Mouse (Mus musculus) lung, postnatal 36 days (tissue): ENCODE data around the gene Rps15a.

Experiments used
- DNase-seq: peaks from one replicate; pipeline ENCODE4 v3.0.0; 2022; ENCODE audit warnings: mixed read lengths

Rps15a gene

DNA sequence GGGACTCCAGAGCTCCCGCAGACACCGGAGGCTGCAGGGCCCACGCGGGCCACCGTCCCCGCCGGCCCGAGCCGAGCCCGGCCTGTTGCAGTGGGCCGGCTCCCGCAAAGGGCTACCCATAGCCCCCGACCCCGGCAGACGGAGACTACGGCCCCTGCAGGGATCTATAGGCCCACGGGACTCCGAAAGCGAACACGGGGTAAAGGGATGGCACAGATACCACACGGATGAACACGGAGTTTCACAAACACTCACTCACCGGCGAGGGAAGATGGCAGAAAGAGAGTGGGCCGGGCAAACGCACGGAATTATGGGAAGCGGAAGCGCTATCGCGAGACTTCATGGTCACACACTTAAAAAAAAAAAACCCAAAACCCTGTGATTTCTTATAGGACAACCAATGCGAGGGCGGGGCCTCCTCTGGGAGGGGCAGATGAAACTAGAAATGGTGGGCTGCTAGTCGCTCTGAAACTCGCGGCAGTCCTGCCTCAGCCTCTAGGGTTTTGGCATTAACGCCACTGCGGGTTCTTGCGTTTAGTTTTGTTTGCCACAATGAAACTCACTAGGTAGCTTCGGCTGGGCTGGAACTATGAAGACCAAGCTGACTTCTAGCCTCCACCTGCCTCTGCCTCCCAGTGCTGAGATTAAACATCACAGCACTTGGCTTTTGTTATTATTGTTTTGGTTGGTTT lies at the start of gene Rps15a:
Gene Rps15a (minus strand): TSS at position 312 of the 692 bp plus-strand sequence.
- peak; percentile 98 for DNase-seq

DNA sequence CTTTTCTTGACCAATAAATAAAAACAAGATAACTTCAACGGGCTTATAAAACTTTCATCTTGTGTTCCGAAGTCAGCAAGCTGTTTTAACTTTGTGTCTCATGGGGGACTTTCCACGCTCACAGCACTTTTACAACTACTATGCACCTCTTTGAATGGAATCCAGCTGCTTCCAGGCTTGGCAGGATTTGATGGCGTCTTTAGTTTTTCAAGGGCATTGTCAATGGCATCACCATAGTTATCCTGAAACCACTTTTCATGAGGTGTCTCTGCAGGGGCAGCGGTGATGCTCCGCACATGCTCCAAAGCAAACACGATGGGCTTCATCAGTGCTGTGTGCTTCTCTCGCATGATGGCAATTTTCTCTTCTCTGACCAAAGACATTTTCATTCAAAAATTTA lies 47.0 kb upstream of the Rps15a start:
- DNase-seq: no peak

DNA sequence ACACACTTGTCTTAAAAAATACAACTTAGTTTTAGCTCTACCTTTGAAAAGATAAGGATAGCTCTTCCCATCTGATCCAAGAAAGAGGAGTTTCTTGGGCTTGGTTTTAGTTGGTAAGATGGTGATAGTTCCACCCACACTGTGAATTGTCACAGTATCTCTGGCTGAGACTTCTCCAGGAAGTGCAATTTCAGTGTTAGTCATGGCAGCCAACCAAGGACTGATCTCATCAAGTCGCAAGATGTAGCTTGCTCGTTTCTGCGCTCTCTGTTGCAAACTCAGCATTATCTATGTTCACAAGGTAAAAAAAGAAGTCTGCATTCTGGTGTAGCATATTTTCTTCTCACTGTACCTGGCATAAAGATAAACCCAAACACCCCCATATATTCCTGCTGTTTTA lies 44.1 kb upstream of the Rps15a start:
- DNase-seq: no peak

DNA sequence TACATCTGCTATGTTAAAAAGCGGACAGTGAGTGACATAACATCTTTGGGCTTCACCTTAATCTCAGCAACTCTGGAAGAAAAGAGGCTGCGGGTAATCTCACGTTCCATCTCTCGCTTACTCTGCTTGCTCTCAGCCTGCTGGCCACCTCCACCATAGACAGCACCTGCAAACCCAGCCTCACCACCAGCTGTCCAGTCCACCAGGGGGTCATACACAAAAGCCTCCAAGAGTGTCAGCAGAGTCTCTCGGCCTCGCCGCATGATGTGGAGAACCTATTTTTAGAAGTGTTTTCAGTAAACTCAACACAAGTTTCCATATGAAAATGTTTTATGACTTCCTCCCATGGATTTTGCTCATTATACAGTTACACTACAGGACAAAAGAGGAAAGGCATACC lies 40.5 kb upstream of the Rps15a start:
- DNase-seq: no peak

DNA sequence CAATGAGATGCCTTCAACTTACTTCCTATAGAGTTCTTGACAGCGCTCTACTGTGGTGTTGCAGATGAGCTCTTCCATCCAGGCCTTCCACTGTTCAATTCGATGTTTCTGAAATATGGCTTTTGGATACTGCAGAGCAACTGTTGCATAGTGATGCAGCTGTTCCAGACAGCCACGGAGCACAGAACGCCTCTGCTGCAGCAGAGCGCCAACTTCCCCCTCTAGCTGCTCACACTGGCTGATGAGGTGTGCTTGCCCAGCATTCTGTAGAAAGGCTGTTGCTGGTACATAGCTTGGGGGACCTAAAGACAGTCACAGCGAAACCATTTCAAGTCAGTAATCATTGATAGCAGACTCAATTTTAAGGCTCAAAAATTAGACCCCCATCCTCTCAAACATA lies 38.2 kb upstream of the Rps15a start:
- no peak for DNase-seq

DNA sequence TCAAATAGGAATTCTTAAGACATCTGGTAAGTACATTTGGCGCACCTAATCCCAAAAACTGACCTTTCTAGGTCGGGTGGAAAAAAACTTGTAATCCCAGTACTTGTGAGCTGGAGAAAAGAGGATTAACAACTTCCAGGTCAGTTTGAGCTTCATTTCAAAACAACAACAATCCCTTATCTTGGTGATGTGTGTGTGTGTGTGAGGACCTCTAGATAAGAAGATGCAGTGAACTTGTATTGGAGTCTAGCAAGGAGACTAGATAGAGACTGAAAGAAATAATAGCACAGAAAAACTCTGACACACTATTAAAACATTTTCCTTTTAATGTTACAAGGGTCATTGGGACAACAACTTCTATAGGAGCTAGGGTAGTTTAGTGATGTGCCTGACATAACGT lies 27.6 kb upstream of the Rps15a start:
- no peak for DNase-seq

DNA sequence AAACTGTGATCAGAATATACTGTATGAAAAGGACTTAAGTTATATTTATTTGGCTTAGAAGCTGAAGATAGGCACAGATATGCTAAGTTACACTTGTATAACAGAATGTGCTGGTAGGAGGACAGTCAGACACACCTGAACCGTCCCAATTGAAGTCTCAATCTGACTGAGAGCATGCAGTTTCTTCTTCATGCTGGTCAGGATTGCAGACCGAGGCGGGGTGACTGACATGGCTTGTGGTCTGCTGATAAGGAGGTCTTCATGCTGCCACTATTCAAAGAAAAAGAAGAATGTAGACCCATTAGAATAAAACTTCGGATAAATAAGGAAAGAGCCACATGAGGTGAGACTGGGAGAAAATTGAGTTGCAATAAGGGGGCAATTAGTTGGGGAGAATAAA lies 27.1 kb upstream of the Rps15a start:
- DNase-seq: no peak

DNA sequence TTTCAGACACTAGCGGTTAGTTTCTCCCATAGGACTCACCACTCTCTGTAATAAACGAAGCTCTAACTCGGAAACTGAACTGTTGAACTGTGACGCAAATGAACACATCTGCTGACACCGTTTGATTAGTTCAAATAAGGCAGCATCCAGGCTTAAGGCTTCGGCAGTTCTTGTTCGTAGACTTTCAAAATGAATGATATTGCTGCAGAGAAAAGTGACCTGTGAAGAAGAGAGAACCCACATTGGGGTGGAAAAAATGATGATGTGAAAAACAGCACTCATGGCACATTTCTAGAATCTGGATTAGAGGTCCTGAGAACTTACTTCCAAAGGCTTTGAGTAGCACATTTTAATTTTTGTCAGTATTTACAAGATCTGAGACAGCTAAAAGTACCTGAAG lies 25.3 kb upstream of the Rps15a start:
- DNase-seq: no peak

DNA sequence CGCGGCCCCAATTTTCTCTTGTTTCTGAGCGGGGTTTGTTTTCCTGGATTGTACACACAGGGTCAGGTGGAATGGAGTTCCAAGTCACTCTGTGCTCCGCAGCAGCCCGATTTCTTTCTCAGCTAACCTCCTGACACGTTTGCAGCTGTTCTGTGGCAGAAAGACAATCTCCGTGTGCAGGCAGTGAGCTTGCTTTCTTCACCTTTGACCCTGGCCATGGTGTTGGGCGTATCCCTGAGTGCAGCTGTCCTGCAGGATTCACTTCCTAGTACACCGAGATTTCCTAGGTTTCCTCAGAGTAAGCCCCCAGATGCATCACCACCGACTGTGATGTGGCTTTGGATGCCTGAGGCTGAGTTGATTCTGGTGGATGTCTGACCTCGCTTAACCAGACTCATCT lies 19.1 kb upstream of the Rps15a start:
- DNase-seq: no peak

DNA sequence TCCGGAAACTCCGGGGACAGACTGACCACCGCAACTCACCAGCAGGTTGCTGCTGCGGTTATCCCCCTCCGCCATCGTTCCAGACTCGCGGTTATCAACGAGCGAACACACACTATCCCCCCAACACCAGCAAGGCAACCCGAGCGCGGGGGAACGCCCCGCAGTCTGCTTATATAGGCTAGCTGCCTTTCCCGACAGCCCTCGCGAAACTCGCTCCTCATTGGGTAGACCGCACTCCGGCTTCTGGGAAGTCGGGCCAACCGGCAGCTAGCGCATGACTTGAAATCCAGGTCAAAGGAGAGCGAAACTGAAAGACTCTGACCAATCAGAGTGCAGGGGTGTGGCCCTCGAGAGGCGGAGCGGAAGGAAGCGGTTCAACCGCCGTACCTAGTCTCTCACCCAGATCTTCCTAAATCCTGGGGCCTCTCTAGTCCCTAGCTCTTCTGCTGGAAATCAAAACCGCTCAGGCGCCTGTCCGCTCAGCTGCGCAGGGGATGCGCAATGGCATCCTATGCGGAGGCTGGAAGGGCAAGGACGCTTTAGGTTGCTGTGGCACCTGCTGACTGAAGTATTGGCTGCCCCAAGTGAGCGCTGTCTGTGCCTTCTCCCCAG lies 13.5 kb upstream of the Rps15a start, which contains the start of gene Arl6ip1:
Gene Arl6ip1 (minus strand): TSS at position 233 of the 612 bp plus-strand sequence.
- DNase-seq: peak; percentile 98

DNA sequence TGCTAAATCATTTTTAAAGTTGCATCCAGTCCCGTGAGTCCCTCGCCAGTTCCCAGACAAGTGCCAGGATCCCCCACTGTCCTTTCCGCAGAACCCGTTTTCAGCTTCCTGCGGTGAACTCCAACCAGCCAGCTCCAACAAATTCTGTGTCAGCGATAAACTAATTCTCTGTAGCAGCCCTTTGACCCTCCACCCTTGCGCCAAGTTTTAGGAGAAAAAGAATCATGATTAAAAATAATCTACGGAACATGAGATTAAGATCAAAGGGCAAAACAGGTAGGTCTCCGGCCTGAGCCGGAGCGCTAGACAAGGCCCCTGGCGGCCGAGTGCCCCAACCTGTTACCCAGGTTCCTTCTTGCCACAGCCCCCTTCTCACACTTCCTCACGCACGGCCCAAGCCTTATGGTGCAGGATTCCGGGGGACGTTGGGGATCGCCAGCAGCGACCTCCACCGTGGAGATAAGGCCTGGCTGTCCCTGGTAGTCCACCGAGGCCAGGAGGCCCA lies 13.0 kb upstream of the Rps15a start:
- no peak for DNase-seq

DNA sequence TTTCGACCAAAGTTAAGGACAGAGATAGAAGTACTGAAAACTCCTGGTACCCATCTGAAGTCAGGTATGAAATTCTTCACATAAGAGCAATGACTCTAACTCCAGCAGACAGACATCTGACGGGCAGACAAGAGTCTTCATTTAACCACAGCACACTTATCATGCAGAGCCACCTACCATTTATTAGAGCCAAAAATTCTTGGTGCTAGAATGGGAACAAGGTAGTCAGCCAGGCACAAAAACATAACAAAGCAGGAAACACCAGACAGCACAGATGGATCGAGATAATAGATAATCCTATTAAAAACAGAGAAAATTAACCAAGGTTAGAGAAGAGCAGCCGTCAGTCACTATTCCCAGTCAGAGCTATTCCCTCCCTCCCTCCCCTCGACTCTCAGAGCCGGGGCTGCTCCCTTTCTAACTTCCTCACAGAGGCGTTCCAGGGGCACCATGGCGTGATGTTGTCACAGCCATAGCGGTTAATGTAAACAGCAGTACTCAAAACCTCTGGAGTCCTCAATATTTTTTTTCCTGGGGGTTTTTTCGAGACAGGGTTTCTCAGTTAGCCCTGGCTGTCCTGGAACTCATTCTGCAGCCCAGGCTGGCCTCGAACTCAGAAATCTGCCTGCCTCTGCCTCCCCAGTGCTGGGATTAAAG lies 10.4 kb upstream of the Rps15a start:
- DNase-seq: no peak

DNA sequence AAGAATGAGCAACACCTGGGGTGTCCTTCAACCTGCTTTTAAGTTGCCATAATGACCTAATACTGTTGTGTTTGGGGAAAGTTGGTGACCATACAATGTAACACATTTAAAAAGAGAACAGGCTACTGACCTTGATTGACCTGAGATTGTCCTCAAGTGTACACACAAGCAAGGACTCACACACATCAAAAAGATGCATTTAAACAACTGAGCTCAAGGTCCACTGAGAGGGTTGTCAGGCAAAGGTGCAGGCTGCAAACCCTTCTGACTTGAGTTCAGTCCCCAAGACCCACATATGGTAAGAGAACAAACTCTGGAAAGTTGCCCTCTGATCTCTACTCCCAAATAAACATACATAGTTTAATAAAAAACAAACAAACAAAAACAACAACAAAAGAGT lies 9.7 kb upstream of the Rps15a start:
- DNase-seq: no peak

DNA sequence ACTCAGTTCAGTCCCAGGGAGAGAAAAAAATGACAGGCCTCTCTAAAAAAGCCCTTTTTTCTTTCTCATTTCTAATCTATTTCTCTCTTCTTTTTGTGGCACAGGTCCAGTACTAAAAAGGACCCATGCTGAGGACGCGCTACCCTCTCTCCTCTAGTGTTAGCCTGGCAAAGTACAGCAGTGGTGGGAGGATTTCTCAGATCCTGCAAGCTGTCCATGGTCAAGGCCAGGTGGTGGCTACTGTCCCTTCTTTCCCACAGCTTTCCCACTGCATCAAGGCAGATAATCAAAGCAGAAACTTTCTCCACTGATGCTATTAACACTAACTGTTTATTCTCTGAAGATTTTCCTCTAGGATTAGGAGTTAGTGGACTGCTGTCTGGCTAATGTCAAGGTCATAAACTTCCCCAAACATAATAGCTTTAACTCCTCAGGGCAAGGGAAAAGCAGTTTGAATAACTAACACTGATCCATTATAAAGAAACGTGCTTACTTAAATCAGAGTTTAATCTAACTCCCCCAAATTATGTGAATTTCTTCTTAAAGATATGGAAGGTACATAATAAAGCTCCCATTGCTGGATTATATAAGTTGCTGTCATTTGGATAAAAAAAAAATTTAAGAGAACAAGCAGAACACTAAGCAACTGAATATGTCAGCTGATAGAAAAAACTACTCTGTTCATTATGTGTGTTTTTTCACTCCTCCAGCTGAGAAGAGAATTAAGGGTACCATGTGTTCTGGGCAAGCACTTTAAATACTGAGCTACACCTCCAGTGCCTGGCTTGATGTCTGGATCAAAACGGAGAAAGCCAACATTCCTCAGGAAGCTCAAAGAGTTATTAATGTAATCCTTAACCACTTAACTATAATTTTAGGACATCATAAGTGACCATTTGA lies 7.8 kb upstream of the Rps15a start:
- DNase-seq: no peak

DNA sequence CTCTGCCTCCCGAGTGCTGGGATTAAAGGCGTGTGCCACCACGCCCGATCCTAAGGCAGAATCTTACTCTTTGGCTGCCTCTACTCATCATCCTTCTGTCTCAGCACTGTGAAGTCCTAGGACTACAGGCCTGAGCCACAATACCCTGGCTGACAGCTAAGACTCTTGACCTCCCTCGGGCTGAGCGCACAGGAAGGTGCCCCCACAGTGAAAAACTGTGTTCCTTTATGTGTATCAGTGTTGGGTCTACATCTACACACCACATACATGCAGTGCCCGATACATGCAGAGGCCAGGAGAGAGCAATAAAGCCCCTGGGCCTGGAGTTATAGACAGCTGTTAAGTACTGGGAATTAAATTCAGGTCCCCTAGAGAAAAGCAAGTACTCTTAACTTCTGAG lies 6.2 kb upstream of the Rps15a start:
- DNase-seq: no peak

DNA sequence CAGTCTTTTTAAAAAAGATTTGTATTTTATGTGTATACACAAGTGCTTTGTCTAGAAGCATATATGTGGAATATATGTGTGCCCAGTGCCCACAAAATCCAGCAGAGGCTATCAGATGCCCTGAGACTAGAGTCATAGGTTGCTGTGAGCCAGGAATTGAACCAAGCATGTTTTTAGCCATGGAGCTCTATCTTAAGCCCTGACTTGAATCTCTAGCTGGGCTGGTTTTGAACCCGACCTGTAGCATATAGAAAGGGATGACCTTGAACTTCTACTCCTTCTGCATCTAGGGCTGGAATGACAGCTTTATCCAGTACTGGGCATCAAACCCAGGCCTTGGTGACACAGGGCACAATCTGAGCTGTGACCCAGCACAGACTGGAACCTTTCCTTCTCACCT lies 4.7 kb upstream of the Rps15a start:
- no peak for DNase-seq

DNA sequence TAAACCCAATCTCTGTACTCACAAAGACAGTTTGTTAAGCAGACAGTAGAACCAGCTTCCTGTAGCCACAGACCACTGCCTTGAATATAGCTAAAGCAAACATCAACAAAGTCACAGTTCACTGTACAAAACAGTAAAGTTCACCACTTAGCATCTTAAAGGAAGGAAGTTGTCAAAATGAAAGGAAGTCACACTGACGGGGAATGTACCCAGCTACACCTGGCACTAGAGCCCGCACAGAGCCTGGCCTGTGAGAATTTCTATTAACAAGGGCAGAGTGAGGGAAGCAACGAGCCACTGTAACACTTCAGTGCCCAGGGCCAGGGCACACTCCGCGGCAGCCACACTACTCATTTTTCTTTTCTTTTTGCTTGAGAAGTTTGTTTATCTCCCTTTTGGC lies 4.0 kb upstream of the Rps15a start:
- DNase-seq: peak; percentile 43

DNA sequence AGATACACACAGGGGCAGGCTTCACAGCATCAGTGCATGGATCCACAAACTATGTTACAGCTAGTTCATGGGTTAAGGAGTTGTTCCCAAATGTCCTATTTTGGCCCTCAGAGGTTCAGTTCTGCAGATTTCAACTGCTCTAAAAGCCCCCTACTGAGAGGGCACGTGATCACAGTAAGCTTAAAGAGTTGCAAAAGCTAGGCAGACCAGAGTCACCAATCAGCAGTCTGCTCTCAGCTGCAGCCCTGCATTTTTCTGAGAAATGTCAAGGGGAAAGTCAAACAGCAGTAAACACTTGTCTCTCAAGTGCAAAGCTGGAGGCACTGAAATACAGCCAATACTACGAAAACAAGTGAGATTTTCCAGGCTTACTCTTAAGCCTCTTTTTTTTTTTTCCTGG lies 3.2 kb upstream of the Rps15a start:
- peak; percentile 80 for DNase-seq

DNA sequence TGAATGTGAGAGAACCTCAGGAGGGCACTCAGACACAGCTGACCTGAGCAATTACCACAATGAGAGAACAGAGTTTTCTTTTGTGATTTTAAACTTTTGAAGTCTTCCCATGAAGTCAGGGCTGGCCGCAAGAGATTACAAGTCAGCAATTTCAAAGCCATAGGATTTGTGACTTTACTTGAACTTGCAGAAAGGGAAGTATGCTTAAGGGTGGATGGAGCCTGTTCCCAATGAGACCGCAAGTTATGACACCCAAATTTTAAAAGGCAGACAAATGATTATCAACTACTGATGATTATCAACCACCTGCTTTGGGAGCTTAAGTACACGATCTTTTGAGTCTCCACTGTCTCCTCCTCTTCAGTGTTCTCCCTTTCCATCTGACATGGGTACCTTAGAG lies 2.4 kb upstream of the Rps15a start:
- DNase-seq: no peak

DNA sequence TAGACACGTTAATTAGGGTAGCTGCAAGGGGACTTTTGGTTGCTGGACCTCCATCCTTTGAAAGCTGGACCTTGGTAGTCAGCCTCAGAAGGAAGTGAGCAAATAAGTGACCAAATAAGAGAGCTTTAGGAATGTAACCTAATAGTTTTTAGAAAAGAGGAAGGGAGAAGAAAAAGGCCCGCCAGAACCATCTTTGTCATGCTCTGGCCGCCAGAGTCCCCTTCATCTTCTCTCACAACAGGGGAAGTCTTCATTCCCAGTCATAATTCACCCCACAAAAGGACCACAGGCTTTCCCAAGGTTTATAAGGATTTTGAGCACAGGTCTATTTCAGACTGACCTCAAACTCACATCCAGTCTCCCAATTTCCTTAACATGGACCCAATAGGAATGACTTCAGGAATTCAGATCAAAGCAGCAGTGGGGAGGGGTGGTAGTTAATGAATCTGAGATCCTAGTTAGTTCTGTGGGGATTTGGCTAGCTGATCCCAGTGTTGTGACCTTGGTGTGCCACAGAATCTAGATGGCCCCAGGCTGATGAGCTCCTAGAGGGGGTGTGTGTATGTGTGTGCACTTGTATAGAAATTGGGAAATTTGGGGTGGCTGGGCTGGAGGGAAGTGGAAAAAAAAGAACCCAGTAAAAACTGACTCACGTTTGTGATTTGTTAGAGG lies 1.7 kb upstream of the Rps15a start:
- DNase-seq: no peak

DNA sequence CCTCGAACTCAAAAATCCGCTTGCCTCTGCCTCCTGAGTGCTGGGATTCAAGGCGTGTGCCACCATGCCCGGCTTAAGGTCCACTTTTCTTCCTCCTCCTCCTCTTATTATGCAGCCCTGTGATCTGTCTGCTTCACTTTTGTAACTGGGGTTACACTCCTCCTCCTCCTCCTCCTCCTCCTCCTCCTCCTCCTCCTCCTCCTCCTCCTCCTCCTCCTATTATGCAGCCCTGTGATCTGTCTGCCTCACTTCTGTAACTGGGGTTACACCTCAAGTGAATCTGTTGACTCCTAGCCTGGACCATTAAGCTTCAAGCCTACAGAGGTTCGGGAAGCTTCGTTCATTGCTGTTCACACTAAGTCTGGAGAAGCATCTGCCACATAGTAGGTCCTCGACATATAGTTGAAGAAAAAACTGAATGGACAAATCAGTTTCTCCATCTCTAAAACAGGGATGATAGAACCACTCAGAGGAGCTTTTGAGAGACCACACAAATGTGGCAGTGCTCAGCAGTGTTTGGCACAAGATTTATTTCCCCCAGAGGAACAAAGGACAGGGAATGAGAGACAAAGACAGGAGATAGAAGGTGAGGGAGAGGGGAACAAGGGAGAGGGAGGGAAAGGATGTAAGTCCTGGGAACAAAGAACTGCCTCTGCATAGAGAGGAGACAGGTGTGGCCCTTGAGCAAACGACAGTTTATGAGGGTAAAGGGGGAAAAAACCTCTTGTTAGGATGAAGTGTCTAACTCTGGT lies 975 bp upstream of the Rps15a start:
- no peak for DNase-seq

DNA sequence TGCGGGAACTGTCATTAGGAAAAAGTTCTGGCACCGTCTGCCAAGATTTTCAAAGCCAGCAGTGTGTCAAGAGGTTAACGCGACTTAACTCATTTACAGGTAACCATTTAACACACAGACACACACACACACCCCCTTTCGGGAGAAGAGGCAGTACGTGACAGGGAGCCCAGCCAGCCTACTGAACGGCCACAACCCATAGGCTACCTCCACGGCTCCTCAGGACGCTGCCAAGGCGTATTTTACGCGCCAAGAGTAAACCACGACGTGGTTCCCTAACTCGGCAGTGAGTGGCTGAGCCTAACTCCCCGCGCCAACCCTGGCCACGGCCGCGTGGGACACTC lies 483 bp downstream of the Rps15a start:
- DNase-seq: no peak
